Mouse (Mus musculus) ES-Bruce4 (cell line): ENCODE measurements at regions not wholly inside any gene's neighbourhood (a gene's known extent, or its start where the extent isn't known, plus 50 kb on each side); places are given as distances from the start of the nearest gene placed in this dataset.

Source experiments
- CTCF ChIP-seq: IDR thresholded peaks from one replicate; pipeline ENCODE4 v1.8.1; 2011; ENCODE audit warnings: low read depth, low read length
- EP300 ChIP-seq: IDR thresholded peaks from 2 replicates; pipeline ENCODE4 v1.6.1; 2011; ENCODE audit warnings: low read depth, low read length; ENCODE audit not compliant: insufficient read depth

GRCm38 (mm10) chr14:18494048-18494447 is 162.4 kb upstream of the Ube2e1 start:
- TF ChIP-seq CTCF, result no peak
- TF ChIP-seq EP300, result no peak
